Mouse (Mus musculus) layer of hippocampus, adult 9-11 months (tissue): ENCODE measurements around the gene Desi1.
"Not testable (repeated sequence)": the region's sequence is repeated elsewhere in the genome, so short reads cannot be mapped to it uniquely, and the experiment has no call there.

Experiments used
- DNase-seq: peaks from one replicate; pipeline ENCODE4 v3.0.0; 2022

Gene Desi1

DNA sequence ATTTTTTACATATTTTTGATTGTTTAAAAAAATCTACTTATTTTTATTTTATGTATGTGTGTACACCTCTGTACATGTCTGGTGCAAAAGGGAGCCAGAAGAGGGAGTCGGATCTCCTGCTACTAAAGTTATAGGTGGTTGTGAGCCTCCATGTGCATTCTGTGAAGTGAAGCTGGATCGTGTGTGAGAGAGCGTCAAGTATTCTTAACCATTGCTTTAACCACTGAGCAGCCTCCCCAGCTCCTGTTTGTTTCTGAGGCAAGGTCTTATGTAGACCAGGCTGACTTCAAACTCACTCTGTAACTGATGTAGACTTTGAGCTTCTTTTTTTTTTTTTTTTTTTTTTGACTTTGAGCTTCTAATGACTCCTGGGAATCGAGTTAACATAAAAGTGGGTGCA is 16.2 kb downstream of the Desi1 start:
- no peak for DNase-seq

DNA sequence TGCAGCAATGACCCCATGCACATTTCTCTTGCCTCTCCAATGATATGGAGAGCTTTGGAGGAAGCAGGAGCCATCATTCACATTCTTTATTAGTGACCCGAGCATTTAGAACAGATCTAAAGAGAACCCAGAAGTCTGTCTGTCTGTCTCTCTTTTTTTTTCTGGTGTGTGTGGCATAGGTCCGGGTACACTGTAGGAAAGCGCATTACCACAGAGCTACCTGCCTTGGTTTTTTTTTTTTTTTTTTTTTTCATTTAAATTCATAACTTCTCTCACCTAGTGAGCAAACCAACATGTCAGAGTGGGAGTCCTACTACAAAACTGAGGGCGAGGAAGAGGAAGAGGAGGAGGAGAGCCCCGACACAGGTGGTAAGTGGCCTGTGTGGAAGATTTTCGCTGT is 16.8 kb downstream of the Desi1 start:
- no peak for DNase-seq

DNA sequence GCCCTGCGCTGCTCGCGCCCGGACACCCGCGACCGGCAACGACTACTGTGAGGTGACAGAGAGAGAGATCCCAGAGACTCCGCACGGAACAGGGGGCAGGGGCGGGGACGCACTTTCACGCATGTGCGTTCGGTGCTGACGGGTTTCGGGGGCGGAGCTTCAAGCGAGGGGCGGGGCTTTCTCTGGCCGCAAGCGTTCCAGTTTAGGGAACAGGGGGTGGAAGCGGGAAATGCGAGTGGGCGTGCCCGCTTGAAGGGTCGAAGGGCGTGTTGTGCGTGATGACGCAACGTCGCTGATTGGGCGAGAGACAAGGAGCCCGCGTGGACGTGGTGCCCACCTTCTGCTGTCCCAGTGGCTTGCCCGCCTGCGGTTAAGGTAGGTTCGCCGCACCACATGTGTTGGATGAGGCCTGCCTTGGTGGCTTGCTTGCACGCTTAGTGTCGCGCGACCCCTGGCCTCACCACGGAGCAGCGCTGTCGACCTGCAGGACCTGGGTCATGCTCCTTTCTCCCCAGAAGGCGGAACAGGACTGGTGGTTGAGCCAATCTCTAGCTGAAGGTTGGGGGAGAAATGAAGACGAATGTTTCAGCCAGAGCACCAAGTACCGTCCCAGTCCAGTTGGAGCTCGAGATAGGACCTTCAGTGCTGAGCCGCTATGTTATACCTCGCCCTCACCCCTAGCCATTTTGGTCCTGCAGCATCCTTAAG is 17.4 kb downstream of the Desi1 start:
- DNase-seq = peak; percentile 99

DNA sequence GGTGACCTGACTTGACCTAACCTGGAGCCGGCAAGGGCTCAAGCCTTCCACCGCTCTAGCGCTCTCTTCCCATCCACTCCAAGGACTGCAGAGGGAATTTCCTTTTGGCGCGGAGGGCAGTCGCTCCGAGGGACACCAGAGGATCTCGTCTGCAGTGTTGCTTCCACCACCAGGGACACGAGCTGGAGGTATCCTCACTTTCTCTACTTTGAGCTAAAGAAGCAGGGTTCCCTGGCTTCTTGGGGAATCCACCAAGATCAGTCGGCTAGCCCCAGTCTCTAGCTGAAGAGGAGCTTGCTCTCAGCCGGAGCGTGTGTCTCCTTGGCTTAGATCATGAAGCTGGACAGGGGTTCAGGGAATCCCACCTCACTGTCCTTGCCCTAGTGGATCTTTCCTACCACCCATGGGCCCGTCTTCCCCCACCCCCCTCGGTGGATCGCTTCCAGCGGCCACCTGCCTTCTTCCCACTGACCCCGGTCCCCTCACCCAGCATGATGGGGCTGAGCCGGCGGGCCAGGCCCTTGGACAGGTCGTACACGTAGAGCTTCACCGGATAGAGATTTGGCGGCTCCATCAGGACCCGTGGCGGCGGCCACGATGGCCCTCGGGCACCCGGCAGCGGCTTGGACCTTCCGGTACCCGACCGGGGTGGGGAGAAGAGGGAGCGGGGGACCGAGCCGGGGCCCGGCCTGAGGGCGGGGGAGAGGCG is 18.1 kb downstream of the Desi1 start:
- DNase-seq = no peak

DNA sequence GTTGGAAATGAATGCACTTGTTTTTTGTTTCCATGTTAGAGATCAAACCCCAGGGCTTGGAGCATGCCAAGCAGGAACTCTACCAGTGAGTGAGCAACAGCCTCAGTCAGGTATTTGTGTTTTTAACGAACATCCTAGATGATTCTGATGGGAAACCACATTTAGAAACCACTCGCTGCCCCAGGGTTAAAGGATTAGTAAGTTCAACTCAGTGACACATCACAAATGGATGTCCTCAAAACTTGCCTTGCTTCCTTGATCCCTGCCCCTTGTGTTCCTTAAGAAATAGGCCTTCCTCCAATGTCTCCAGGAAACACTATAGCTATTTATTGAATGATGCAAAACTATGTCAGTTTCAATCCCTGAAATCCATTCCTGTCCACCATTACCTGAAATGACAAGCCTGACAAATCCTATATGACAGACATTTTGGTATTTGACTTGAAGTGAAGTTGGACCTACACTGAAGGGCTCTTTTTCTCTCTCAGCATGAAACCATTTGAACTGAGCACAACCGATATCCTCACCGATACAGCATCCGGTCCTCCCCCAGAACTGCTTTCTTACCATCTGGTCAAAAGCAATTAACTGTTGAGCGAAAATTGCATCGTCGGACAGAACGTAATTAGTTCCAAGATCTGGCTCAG is 18.8 kb downstream of the Desi1 start:
- DNase-seq = no peak

DNA sequence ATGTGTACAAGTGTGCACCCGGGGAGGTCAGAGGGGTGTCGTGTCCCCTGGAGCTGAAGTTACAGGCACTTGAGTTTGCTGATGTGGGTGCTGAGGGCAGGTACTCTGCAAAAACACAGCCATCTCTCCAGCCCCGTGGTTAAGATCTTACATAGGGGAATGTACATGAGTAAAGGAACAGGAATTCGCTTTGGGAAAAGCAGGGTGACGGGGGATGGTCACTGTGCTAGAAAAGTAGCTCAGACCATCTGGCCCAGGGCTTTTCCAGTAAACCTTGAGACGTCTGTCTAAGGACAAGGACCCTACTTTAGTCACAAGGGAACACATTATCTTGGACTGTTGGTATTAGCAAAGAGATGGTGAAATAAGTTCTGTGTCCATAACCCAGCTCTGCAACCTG is 21.7 kb downstream of the Desi1 start:
- no peak for DNase-seq

DNA sequence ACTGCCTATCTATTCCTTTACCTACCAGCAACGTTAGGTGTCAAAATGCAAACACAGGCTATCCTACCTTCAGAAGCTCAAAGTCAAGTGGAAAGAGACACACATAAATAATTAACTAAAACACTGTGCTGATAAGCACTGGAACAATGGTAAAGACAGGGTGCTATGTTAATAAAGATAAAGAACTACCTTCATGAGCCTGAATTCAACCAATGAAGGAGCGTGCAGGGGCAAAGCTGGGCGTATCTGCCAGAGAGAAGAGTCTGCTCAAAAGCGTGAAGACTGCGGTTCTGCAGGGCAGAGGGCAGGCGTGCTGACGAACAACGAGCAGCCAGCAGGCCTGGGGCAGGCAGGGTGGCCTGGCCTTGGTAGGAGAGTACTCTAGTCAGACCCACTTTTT is 29.4 kb downstream of the Desi1 start:
- no peak for DNase-seq

DNA sequence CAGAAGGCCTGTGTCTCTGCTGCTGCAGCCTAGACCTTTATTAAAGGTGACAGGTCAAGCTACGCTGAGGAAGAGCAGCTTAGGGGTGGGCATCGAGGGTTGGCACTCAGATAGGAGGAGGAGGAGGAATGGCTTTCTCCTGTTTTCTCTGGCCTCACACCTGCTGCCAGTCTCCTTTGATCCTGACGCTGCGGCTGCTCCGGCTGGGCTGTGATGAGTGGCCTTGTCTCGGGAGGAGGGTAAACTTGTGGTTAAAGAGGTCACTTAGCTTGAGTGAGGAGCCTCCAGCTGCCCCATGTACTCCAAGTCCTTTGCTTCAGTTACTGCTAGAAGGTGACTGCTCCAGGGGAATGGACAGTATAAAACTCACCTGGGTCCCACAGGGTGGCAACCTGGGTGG is 39.7 kb downstream of the Desi1 start:
- DNase-seq = no peak

DNA sequence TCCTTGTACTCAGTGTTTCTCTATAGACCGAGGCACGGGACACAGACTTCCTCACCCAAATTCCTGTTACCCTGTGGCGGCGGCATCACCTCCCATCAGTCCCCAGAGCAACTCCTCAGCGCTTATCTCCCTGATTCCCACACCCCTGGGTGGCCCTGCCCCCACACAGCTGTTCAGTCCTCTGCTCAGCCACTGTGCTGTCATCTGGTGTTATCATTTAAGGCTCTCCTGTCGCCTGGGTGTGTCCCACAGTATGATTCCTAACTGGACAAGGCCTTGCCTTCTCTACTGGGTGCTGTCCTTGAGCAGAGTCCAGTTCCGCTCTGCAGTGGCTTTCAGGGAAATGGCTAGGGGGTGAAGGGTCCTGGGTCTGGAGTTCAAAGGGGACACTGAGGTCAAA is 43.1 kb downstream of the Desi1 start:
- DNase-seq = no peak

DNA sequence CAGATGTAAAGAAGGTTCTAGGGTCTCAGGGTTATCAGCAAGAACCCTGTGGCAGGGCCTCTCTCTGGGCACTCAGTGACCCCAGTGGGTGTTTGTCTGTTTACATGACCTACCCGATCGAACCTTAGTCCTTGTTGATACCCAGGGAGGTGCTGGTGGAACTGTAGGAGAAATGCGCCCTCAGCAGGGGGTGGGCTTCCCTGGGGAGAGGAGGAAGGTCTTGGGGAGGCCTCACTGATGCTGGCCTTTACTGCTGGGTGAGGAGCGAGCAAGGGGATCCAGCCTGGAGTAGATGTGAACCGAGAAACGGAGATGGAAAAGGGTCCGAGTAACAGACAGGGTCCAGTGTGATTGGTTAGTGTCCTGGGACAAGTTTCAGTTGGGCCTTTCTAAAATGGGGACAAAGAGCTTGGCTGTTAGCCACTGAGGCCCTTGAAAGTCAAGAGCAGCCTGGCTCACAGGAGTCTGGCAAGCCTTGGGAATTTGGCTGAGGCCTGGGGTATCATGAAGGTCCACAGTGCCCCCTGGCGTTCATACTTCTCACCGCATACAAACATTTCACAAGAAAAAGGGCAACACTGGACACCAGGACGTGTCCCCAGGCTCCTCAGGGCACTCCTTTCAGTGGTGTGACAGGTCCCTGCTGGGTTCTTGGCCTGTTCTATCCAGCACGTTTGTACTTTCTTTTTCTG is 44.1 kb downstream of the Desi1 start:
- peak; percentile 88 for DNase-seq

DNA sequence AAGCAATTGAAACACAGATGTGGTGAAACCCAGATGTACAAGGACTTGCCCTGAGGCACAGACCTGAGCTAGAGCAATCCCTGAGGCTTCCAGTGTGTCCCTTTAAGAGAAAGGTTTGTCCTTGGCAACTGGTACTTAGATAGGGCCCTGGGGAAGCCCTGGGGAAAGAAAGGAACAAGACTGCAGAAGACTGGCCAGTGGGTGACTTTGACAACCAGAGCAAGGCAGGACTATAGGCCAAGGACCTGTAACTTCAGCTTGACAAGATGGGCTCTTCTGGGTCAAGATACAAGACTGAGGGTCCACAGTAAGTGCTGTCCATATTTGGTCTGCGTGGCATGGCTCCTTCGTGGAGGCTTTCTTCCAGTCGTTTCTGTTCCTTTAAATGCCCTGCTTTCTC is 46.0 kb downstream of the Desi1 start, which contains the start of gene Xrcc6:
TSS of gene Xrcc6 (plus strand) at position 190 of the 400 bp plus-strand sequence.
- no peak for DNase-seq

DNA sequence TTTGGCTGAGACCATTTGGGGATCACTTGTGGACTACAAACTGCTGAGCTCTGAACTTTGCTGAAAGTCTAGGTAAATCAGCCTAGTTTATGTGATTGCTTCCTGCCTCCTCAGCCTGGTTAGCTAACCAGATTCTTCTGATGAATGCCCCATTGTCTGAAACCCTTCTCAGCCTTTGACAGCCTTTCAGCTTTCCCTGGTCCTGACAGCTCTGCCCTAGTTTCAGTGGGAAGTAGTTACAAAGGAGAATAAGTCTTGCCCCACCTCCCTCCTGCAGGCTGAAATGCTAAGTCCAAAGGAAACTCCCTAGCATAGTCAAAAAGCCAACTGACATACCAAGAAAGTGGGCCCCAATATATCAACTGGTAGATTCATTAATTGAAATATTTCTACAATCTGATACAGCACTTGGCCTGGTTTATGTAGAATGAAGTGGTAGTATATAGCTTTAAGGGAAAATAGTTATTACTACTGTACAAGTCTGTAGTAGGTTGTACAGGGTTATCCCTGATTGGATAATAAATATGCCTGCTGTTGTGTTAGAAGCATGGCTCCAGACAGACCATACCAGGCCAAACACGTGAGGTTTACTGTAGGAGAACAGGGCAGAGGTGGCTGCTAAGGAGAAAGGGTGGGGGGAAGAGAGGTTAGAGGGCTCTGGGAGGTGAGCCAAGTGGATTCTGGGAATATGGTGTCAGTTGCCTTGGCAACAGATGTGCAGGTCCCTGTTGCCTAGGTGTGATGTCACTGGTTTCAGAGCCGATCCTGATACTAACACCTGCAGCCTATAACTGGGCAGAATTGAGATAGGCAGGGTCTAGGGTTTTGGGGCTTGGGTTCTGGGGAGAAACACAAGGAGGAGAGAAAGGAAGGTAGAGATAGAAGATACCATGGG is 48.1 kb downstream of the Desi1 start:
- no peak for DNase-seq

DNA sequence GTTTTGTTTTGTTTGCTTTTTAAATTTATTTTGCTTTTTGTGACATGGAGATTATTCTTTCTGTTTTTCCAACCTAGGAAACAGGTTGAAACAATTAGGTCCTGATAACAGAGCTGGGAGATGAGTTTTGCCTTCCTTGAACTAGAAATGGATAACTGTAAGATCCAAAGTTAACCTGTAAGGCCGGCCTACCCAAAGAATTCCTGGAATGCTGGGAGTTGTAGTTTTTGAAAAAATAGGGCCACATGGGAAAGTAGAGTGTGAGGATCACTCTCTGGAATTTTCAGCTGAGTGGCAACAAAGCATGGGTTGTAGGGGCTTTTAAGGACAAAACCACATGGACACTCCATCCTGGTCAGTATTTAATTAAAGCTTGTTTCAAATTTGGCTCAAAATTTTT is 51.5 kb downstream of the Desi1 start:
- DNase-seq = no peak

DNA sequence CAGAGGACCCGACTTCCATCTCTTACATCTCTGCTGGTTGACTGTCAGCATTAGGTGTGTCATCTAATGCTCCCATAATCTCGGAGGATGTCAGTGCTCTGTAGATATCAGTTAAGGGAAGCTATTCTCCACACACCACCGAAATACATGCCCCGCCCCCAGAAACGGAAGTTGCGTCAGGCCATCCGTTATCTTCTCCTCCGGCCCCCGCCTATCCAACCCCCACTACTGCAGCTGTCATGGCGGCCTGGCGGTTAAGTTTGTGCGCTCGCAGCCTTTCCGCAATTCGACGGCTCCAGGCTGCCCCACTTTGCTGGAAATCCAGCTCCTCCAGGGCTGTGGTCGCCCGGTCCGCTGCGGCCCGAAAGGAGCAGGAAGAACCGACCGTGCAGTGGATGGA is 53.3 kb downstream of the Desi1 start, which contains the start of gene 1700029P11Rik:
TSS of gene 1700029P11Rik (plus strand) at position 220 of the 400 bp plus-strand sequence.
- DNase-seq = no peak

DNA sequence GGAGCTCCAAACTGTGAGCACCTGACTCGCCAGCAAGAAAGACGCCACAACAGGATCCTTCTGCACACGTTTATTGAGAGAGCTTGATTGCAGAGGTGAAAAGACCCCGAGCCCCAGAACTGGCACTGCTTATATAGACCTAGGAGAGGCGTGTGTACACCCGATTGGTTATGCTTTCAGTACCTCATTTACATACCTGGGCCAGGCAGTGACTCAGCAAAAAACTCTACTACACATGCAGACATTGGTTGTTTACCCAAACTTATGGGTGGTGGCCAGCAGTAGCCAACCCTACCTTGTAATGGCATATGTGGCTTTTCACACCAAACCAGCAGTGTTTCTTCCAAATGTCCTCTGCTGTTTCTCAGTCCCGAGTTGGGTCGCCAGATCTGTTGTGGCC is 58.5 kb downstream of the Desi1 start:
- not testable (repeated sequence) for DNase-seq

DNA sequence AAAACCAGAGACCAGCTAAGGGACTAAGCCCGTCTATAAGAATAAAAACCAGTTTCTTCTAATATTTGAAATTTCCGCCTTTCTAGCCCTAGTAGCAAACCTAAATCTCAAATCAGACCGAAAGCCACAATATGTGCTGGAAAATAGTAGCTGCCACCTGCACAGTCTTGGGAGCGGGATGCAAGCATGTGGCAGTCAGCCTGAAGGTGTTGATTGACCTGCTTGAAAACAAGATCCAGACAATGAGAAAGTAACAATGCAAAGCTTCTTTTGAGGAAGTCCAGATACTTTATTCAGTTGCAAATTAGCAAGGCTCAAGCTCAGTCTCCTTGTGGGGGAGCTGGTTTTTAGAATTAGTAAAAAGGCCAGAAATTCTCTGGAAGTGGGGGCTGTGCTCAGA is 63.2 kb downstream of the Desi1 start:
- not testable (repeated sequence) for DNase-seq

DNA sequence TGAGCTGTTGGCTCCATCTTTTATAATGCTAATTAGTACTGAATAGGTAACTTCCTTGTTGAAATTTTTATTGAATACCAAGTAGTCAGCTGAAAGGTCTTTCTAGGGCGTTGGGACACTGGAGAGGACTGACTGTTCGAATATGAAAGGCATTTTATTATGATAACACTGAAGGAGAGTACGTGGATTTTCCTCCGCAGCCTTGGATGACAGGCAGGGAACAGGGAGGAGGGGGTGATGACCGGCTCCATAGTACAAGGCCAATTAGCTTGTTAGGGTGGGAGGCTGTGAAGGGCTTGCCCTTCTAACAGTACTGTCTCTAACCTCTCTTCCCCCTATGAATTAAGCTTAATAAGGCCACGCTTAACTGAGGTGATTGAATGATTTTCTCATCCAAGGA is 64.0 kb downstream of the Desi1 start:
- not testable (repeated sequence) for DNase-seq

DNA sequence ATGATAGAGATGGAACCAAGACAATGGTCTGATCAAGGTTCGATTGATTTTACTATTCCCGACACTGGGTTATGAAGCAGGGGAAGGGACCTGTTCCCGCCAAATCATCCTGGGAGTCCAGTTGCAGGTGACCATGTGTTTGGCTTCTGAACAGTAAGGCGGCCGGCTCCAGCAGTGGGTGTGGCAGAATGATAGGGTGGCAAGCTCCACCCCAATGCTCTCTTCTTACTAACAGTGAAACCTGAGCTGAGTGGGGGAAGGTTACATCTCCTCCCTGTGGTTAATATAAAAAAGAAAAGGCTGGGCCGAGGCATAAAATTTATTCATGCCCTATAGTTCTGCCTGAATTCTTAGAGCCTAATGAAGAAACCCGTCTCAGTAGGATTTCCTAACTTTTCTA is 64.5 kb downstream of the Desi1 start:
- DNase-seq = no peak

DNA sequence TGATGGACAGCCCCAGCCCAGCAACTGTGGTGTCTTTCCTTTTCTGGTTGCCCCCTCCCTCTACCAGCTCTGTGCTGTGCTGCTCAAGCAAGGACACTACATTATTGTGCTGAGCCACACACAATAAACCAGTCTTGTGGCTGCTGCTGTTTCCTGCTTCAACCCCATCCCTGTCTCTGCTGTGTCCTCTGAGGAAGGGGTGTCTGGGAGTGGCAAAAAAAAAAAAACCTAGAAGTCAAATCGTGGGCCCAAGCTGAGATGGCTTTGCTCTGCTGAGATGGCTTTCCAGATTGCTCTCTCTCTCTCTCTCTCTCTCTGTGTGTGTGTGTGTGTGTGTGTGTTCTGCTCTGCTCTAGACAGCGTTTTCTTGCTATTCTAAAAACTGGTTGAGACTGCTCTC is 65.2 kb downstream of the Desi1 start:
- no peak for DNase-seq

DNA sequence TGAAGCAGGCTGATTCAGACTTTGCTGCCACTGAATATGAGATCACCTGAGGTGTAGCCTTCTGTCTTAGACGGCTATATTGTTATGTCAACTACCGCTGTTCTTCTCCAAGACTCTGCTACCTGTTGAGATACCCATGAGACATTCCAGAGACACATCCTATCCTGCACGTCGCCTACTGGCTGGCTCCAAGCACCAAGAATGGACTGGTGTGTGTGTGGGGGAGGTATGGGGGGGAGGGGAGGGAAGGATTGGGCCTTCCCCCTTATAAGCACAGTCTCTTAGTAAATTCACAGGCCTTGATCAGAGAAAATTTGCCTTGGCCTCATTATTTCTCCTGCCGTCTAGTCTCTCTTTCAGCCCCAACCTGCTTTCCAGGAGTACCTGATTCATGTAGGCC is 65.8 kb downstream of the Desi1 start:
- no peak for DNase-seq

DNA sequence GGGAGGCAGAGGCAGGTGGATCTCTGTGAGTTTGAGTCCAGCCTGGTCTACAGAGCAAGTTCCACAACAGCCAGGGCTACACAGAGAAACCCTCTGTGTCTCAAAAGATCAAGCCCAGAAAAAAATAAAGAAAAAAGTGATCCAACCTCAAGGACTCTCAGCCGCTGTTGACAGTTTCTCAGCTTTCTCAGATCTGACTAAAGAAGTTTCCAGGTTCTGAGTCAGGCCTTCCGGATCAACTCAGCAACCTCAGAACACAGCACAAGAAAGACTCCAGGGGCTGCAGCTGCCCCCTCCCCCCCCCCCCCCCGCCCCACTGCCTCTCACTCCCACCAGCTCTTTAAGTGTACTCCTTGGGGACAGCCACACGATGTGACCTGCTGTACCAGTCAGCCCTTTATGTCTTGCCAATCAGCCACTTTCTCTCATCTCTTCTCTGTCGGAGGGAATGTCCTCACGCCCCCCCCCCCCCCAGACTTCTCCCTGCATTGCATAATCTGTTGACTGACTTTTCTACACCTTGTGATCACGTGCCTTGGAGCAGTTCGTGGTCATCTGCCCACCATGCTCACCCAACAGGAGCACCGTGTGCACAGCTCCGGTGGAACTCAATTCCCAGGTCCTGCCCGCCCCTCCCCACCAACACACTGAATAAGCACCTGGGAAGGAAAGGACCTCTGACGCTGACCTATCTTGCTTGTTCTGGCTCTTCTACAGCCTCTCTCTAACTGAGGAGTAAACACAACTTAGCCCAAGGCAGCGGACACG is 67.4 kb downstream of the Desi1 start:
- DNase-seq = no peak
